Mouse (Mus musculus) layer of hippocampus, postnatal 36 days (tissue): ENCODE measurements at regions not wholly inside any gene's neighbourhood (a gene's known extent, or its start where the extent isn't known, plus 50 kb on each side); places are given as distances from the start of the nearest gene placed in this dataset.

ENCODE experiments used
- DNase-seq, 2 experiments: peaks; one replicate each; pipeline ENCODE4 v3.0.0; 2022

DNA sequence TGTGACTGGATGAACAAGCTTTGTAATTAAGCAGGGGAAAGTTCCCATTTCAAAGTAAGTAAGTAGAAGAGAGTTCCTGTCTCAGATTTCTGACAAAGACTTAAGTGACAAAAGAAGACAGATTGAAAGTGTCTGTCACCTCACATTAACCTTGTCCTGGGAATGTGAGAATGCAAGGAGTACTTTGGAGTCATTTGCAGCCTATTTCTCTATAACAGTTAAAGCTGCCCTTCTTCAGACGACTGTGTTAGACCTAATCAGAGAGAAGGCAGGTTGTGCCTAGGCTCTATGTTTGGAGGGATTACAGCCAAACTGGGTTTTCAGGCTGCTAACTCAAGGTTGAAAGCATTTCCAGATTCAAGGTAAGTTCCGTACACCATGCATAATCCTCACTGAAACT, 446.5 kb downstream of the Pdgfc start:
- DNase-seq, result no peak

DNA sequence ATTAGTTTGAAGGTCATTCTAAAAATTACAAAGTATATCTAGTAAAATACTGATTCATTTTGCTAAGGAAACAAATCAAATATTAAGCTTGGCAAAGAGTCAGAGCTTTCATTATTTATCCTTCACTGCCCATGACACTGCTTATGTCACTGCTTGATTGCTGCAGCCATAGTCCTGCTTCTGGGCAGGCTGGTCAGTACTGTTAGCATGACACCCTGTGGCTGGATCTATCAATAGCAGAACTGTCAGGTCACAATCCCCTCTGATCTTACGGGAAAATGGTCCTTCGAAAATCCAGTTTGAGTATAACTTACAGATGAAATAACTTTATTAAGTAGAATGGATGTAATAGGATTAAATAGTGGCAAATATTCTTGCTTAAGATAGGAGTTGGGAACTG, 447.1 kb downstream of the Pdgfc start:
- DNase-seq, result no peak

DNA sequence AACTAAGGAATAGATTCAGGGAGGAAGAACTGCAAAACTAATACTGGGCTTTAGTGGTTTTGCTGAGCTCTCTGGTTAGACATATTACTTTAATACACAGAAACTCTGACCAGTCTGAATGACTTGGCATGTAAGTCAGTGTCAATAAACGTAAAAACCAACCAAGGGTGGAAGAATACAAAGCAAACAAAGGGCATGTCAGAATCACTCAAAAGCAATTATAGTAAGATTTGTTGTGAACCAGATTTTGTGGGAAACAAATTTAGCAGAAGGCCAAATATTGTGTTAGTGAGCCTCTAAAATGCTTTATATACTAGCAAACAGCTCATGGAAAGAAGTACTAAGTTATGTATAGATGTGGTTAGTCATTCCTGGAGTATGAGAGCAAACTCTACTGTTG, 427.1 kb upstream of the Ctso start:
- DNase-seq, result no peak

DNA sequence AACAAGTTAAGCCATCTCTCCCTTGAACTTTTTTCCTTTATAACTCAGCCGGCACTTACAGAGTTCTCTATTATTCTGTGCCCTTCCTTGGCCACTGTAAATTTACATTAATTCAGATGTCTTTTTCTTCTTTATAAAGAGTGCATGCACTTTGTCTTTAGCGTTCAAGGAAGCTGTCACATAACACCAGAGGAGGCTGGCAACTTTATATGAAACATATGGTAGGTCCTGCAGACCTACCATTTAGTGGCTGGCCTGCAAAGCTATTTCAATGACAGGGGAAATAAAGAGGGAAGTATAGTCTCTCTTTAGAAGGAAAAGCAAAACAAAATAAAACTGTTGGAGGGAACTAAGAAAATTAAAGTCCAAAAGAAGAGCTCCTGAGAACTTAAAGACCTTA, 423.8 kb upstream of the Ctso start:
- DNase-seq, result no peak

DNA sequence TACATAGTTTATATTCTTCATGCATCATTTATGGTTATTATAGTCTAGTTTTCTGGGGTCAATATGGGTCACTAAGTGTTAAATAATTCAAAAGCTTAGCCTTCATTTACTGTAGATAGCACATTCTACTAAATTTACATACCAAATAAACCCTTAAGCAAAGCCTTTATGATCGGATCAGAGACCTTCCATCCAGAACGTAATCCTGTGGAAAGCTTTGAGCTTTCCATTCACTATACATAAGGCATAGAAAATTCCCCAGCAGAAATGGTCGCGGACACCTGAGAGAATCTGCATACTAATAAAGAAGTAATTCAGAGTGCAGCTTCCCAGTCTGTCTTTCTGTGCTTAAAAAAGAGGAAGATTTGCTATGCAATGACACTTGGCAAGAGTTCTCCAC, 410.6 kb upstream of the Ctso start:
- DNase-seq, result no peak

DNA sequence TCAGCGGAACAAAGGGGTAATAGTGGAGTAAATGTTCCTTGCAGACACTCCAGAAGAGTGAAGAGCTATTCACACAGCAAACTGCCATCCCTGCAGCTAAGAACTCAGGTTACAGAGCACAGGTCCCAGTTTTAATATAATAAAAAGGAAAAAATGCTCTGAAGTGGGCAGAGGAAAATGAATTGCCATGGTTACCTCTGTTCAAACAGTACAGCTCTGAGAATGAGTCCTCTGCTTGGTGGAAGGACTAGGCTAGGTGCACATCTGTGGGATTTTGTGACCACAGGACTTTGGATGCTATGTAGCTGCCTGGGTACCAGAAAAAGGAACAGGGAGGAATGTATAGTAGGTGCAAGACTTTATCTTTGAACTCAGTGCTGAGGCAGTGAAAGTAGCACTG, 401.5 kb upstream of the Ctso start:
- DNase-seq, result no peak

DNA sequence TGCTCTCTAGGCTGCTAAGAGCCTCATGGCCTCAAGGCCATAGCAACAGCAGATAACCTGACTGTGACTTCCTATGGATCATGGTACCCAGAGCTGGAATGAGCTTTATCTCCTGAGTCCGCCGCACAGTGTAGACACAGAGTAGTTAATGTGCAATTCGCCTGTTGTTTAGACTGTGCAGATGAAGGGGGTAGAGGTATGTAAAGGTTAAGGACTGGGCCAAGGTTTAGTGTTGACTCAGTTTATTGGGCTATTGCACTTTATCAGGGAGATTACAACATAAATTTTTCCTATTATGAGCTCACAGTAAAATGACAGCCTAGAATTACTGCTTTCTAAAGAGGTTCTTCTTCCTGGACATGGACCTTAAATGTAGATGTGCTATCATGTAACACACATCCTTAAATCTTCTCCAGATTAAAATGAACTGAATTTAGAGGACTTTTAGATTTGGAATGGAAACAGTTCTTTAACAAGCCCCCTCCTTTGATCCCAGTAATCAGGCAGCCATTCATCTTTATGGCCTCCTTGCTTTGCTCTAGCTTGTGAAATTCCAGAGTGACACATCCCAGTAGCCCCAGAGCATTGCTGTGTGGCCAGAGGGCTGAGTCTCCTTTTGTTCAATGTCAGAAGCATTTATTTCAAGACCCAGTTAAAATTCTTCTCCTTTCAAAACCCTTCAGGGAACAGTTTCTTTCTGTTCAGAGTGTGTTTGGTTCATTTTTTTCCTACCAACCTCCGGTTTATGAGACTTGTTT, 396.8 kb upstream of the Ctso start:
- DNase-seq, result no peak

DNA sequence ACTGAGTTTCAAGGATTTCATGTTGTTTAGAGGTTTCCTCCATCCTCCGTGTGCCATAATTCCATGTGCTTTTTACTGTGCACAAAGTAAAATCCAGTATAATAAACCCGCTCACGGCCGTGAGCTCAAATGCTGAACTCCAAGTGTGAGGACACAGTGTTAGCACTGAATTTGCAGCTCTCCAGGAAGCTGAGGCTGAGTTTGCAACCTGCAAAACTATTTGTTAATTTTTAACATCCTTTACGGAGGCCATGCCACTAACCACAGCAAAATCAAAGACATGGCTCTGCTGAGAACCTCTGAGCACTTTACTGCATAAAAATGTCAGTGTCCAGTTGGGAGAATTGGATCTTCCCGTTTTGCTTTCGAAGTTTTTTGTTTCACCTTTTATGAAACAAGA, 377.6 kb upstream of the Ctso start:
- no peak for DNase-seq

DNA sequence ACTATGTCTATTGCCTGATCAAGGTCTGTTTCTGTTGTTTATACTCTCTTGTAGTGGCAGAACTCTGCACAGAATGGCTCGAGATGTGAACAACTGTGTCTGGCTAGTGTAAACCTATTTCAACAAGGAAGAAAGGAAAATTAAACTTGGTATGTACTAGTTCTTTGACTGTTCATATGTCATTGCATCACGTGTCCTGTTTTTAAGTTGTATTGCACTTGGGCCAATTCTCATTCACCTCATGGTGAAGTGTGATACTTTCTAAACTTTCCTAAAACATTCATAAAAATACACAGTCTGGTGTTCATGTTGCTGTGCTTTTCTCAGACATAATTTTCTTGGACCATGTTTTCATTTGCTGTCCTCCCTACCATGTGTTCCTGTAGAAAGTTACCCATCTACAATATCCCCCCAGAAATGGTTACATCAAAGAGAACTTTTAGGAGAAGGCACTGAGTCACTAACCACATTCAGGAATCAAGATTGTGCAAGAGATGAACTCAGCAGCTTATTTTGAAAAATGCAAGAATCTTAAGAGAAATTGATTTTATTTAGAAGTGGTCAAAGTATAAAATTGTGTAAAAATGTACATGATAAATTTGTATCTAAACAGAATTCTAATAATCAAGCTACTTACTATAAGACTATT, 369.7 kb upstream of the Ctso start:
- DNase-seq, result no peak

DNA sequence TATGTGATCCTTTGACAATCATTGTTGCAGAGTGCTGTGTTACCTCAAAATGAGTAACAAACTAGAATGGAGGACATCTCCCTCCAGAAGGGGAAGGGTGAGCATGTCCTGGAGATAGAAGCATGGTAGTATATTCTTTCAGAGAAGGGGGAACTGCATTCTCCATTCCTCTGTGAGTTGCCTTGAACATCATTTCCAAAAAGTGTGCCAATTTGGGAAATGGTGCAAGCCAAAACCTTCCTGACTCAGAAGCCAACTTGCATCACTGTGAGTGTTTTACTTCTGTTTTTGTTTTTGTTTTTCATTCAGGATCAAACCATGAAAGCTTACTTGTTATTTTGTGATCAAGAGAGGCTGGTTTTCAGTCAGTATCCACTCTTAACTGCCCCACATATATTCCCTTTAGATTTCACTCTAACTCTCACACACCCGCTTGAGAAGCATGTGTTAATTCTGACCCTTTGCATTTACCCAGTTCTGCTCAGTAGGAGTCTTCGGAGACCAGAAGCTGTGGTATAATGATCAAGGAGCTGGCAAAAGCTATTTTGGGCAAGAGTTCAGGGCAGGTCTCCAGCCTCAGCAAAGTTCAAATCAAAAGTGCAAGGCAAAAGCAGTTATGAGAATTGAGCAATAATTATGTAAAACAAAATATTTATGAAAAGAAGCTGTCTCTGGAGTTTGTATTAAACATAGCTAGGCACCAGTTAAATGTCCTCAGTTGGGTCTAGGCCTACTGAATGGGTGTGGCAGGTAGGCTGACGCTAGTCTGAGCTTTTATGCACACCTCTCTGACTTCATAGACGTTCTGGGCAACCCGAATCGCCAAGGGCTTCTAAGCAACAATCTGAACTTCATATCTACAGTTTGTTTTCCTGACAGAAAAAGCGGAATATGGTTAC, 368.3 kb upstream of the Ctso start:
- DNase-seq, result no peak

DNA sequence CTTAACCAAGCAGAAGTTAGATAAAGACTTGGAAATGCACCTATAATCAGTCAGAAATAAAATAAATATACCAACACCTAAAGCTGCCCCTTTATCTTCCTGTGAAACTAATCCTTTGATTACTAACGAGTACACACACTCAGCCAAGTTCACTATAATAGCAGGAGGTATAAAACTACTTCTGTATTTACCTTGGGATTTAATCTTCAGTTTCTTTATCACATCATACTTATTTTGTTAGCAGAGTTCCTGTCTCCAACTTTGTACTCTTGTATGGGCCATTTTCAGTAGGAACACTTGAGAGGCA, 367.7 kb upstream of the Ctso start:
- no peak for DNase-seq

DNA sequence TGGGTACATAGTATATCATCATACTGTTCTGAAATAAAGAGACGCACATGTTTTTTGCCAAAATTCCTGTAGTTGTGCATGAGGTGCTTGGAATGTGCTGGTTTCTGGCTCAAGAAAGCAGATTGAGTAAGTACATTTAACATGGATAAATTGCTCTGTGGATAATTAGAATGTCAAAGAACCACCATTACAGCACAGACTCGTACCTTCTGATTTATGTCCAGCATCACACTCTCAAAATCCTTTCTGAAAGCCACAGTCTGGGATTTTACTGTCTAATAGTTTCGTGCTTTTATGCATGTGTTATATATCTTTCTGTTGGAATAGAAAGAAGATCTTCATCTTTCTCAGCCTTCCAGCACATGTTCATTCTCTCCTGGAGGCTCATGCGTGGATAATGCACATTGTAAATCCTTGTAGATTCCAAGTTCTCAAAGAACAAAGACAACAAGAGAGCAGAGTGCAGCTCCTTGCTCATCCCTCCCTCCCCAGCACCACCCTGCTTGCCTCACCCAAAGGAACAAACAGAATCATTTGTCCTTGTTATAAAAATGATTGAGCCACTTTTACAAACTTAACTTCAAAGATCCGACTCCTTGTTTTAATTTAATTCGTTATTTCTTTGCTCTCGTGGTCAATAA, 348.9 kb upstream of the Ctso start:
- DNase-seq, result no peak

DNA sequence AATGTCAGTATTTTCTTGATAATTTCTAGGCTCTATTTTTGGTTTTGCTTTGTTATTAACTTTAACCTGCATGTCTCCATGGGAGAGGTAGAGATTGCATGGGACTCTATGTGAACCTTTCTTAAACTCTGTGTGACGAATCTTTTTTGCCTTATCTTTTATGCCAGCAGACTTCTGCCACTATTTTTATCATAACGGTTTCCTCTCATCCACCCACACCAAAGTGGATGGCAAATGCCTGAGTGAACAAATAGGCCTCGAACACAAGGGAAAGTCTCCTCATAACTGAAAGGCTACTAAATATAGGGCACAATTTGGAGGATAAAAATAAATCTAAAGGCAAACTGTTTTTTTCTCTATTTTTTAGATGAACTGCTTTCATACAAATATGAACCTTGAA, 343.3 kb upstream of the Ctso start:
- no peak for DNase-seq

DNA sequence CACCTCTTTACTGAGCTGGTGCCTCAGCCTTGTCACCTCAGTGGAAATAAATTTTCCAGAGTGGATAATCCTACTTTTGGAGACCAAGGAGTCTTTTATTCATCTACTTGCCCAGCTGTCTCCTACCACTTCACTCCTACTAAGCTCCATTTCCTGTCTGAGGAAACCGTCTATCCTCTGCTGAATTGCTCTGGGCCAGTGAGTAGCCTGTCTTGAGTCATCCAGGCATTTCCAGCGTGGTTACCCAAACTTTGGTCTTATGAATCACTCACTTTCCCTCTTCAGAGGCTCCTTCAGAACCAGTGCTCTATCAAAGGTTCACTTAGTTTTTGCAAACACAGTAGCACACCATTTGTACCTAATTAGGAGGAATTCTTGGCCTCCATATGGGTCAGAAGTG, 303.2 kb upstream of the Ctso start:
- DNase-seq, result no peak

DNA sequence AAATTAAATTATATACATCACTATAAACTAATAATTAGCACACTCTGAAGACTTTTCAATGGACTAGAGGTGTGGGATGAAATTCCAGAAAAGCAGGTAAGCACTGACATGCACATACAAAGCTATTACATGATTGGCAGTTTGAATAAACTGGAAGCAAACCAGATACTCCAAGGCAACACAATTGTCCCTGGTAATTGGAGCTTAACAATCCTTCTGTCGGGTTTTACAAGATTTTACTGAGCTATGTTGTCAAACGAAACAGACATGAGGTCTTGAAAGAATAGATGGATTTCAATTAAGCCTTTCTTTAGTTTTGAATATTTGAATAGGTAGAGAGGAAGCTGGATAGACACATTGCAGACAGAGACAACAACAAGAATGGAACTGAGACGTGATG, 273.9 kb upstream of the Ctso start:
- no peak for DNase-seq

DNA sequence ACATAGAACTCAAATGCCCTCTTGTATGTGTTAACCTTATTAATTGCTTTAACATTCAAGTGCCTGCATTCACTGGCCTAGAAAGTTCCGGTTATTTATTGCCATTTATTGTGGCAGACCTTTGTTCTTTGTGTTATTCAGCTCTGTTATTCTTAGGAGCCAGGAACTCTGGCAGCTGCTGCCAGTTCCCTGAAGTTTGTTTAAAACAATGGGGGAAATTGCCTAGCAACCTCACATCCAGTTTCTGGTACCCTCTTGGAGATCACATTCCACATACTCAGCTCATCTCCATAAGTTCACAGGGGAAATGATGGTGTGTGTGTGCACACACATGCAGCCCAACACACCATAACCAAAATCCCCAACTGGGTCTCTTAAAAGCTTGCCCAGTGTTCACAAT, 270.8 kb upstream of the Ctso start:
- DNase-seq, result peak in 1 of 2 experiments; percentile 3

DNA sequence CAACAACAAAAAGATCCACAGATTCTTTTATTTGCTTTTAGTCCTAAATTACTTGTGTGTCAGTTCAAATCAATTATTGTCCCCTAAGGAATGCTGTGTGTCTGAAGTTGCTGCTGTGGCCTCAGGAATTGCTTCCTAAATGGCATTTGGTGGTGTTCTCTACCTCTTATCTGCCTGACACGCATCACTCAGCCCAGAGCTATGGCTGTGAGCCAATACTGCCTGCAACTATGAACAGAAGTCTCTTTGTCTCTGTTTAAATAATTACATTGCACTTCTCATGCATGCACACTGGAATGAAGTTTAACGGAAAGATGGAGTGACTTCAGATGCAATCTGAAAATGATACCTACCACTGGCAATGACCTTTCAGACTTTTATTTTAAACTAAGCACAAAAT, 266.1 kb upstream of the Ctso start:
- DNase-seq, result no peak

DNA sequence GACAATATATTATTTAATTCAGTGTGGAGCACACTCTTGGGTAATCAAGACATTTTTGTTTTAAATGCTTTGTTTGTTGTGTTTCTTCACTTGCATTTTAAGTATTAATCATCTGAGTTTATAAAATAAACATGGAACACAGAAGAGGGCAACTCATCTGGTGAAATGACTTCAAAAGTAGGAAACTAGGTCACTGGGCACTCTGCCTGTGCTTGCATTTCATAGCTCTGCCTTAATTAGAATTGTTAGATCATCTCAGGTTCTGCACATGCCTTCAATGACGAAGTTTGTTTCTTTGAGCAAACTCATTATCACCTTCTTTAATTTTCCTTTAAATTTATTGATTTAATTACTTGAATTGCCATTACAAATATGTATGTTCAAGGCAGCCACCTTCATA, 255.8 kb upstream of the Ctso start:
- DNase-seq, result no peak

DNA sequence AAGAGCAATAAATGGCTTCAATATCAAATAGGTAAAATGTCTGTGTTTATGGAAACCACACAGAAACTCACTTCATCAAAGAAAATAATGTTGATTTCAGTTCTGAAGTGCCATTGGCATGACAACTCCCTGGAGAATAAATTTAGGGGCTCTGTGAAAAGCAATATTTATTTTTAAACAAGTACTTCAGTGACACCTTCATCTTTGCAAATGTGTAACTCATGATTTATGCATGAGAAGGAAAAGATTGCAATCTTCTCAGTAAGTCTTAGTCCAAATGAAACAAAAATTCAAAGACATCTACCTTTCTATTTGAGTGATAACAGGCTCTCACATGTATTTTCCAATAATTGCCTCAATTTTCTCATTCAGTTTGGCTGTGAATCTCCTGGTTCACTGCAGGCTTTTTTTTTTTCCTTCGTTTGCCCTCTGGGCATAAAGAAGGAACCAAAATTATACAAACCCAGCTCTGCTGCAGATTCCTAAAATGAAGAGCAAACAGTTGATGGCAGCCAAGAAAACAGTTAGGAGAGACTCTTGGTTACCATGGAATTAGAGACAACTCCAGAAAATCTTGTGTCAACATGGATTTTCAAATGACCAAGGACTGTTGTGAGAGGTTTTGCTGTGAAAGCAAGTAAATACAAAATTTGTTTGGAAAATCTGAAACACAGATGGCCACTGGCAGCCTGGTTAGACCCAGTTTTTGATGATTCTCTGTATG, 230.3 kb upstream of the Ctso start:
- DNase-seq, result no peak

DNA sequence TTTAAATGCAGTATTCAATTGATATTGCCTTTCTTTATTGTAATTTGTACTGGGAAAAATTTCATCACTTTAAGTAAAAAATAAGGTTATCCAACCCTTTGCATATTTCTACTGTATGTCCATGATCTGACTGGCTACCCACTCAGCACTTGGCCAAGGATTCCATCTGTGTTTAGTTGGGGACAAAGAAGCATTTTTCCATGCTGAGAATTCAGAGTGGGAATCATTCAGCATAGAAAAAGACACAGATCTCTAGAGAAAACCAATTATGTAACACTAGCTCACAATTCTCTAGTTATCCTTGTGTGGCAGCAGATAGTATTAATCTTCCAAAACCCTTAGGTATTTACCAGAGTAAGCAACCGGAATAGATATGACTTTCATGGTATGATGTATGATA, 213.5 kb upstream of the Ctso start:
- no peak for DNase-seq

DNA sequence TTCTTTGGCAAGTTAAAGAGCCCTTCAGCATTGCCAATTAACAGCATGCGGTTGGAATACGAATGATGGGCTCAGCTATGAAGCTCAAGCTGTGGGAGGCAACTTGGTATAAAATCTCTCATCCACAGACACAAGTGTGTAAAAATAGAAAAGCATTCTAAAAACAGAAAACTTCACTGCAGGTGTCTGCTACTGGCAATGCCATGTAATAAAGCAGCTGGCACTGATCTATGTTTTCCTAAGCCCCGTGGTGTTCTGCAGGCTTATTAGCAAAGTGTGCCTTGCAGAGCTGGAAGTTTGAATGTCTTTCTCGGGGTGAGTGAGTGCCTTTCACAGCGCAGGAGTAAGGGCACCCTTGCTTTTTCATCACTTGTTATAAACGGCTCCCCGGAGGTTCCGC, 196.9 kb upstream of the Ctso start:
- peak; percentile 9 to 19 for DNase-seq

DNA sequence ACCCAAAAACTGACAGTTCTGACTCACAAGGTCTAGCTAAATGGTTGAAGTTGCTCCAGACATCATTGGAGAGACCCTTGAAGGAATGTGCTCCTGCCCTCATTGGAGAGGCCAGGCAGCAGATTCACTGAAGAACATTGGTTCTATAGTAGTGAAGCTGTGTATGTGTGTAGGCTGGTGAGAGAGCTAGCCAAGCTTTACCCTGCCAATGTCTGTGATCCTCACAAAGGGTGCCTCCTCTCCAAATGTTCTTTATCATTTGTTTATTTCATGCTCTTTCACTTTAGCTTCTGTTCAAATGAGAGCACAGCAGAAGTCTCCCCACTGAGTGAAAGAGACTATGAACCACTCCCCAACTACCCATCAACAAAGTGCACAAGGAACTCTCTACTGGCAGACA, 195.6 kb upstream of the Ctso start:
- DNase-seq, result peak; percentile 10 to 16

DNA sequence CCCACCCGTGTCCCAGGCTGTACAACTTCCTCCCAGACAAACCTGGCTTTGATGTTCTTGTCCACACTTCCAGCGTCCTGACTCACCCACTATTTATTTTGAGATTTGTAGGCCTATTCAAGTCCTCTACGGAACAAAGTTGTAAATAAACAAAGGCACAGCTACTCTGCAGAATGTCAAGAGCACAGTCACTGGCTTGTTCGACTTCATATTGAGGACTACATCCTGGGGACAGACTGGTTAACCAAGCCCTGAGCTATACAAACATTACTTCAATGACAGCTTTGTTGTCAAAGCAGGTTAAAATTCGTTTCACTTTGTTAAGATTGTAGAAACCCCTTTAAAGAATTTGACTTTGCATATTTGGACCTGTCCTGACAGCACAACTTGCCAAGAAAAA, 190.3 kb upstream of the Ctso start:
- DNase-seq, result no peak
